Mouse (Mus musculus): ENCODE data around the gene Olfr71. TPM values are rescaled to one million over a fixed set of nuclear protein-coding genes. Genes with fewer than 3 reads are reported as not detected.

Gene Olfr71
- polyA plus RNA-seq, 1 experiment from 2014 or later = not detected

GRCm38 (mm10) chr4:43655656-43656338 lies 54.3 kb downstream of the Olfr71 start:
- H3K4me2 ChIP-seq (ENCODE audit: low read depth, low read length) = peak overlapping the region; percentile 82
- H3K27ac ChIP-seq (ENCODE audit: low read length) = peak overlapping the region; percentile 80
- H3K4me1 ChIP-seq (ENCODE audit: control insufficient read depth, low read depth, low read length) = peaks cover 14% of the 10 kb centered on the region
- H3K9ac ChIP-seq (ENCODE audit: low read depth, low read length) = peak overlapping the region; percentile 91
- peak overlapping the region; percentile 90 for H3K4me3 ChIP-seq (ENCODE audit: low read depth, low read length)
- no peaks in the 10 kb centered on the region; the same call in 1 of the 2 replicates for H3K27me3 ChIP-seq (ENCODE audit: control insufficient read depth, insufficient read depth, low read depth, low read length)
- H3K9me3 ChIP-seq (replicated peaks; ENCODE audit: control insufficient read depth, low read length) = no peaks in the 10 kb centered on the region
- 8% methylated on average over 34 of the region's 34 CpGs for WGBS (ENCODE audit: insufficient replicate concordance)
- no peaks in the 10 kb centered on the region for H3K36me3 ChIP-seq (ENCODE audit: control insufficient read depth, insufficient read depth)
- ATAC-seq (ENCODE audit: low read depth) = peak; percentile 11

Other genes starting within 250 kb of the Olfr71 start
- gene Sit1, start 226.5 kb downstream of the Olfr71 start, polyA plus RNA-seq (2015; fragmentation: Nextera tagmentation; extraction: Ambion mirVana) = 0.21 and 0.27 TPM in 2 replicates
- gene Ccdc107, start 217.4 kb downstream of the Olfr71 start, polyA plus RNA-seq (2015; fragmentation: Nextera tagmentation; extraction: Ambion mirVana) = 35.2 and 37.0 TPM in 2 replicates
- 32.7 and 34.6 TPM in 2 replicates for gene Arhgef39, start 210.6 kb downstream of the Olfr71 start, polyA plus RNA-seq (2015; fragmentation: Nextera tagmentation; extraction: Ambion mirVana)
- 1.3 and 1.7 TPM in 2 replicates for gene Car9, start 203.3 kb downstream of the Olfr71 start, polyA plus RNA-seq (2015; fragmentation: Nextera tagmentation; extraction: Ambion mirVana)
- gene Tpm2, start 186.5 kb downstream of the Olfr71 start, polyA plus RNA-seq (2015; fragmentation: Nextera tagmentation; extraction: Ambion mirVana) = 30.0 and 48.9 TPM in 2 replicates
- gene Creb3, start 147.9 kb downstream of the Olfr71 start, polyA plus RNA-seq (2015; fragmentation: Nextera tagmentation; extraction: Ambion mirVana) = 23.6 and 26.1 TPM in 2 replicates
- gene Tln1, start 147.6 kb downstream of the Olfr71 start, polyA plus RNA-seq (2015; fragmentation: Nextera tagmentation; extraction: Ambion mirVana) = 38.2 and 40.2 TPM in 2 replicates
- gene Rgp1, start 131.5 kb downstream of the Olfr71 start, polyA plus RNA-seq (2015; fragmentation: Nextera tagmentation; extraction: Ambion mirVana) = 15.6 and 16.7 TPM in 2 replicates
- gene Gba2, start 131.4 kb downstream of the Olfr71 start, polyA plus RNA-seq (2015; fragmentation: Nextera tagmentation; extraction: Ambion mirVana) = 17.7 and 18.7 TPM in 2 replicates
- 0.25 TPM in 1 of 2 replicates, not detected in the other for gene Msmp, start 125.8 kb downstream of the Olfr71 start, polyA plus RNA-seq (2015; fragmentation: Nextera tagmentation; extraction: Ambion mirVana)
- 0.49 and 0.91 TPM in 2 replicates for gene Npr2, start 78.3 kb downstream of the Olfr71 start, polyA plus RNA-seq (2015; fragmentation: Nextera tagmentation; extraction: Ambion mirVana)
- 0.08 and 0.20 TPM in 2 replicates for gene Spag8, start 56.7 kb downstream of the Olfr71 start, polyA plus RNA-seq (2015; fragmentation: Nextera tagmentation; extraction: Ambion mirVana)
- 63.9 and 68.5 TPM in 2 replicates for gene Hint2, start 53.8 kb downstream of the Olfr71 start, polyA plus RNA-seq (2015; fragmentation: Nextera tagmentation; extraction: Ambion mirVana)
- gene Tmem8b, start 41.3 kb downstream of the Olfr71 start, polyA plus RNA-seq (2015; fragmentation: Nextera tagmentation; extraction: Ambion mirVana) = 0.22 and 0.23 TPM in 2 replicates
- gene Fam221b, start 41.1 kb downstream of the Olfr71 start, polyA plus RNA-seq (2015; fragmentation: Nextera tagmentation; extraction: Ambion mirVana) = 0.63 and 1.0 TPM in 2 replicates
- gene Olfr70, start 9.4 kb downstream of the Olfr71 start, polyA plus RNA-seq (2015; fragmentation: Nextera tagmentation; extraction: Ambion mirVana) = not detected in 2 replicates
- 0.22 TPM in 1 of 2 replicates, not detected in the other for gene Hrct1, start 16.9 kb upstream of the Olfr71 start, polyA plus RNA-seq (2015; fragmentation: Nextera tagmentation; extraction: Ambion mirVana)
- gene Spaar, start 19.8 kb upstream of the Olfr71 start, polyA plus RNA-seq (2015; fragmentation: Nextera tagmentation; extraction: Ambion mirVana) = 0.02 and 0.04 TPM in 2 replicates
- not detected in 2 replicates for gene Olfr159, start 60.8 kb upstream of the Olfr71 start, polyA plus RNA-seq (2015; fragmentation: Nextera tagmentation; extraction: Ambion mirVana)
- gene Olfr156, start 113.6 kb upstream of the Olfr71 start, polyA plus RNA-seq (2015; fragmentation: Nextera tagmentation; extraction: Ambion mirVana) = not detected in 2 replicates
- gene Olfr157, start 129.9 kb upstream of the Olfr71 start, polyA plus RNA-seq (2015; fragmentation: Nextera tagmentation; extraction: Ambion mirVana) = not detected in 2 replicates
- gene Olfr155, start 141.3 kb upstream of the Olfr71 start, polyA plus RNA-seq (2015; fragmentation: Nextera tagmentation; extraction: Ambion mirVana) = not detected in 2 replicates
- gene Reck, start 165.3 kb upstream of the Olfr71 start, polyA plus RNA-seq (2015; fragmentation: Nextera tagmentation; extraction: Ambion mirVana) = 1.7 and 2.1 TPM in 2 replicates
- gene Glipr2, start 247.1 kb upstream of the Olfr71 start, polyA plus RNA-seq (2015; fragmentation: Nextera tagmentation; extraction: Ambion mirVana) = 60.5 and 66.1 TPM in 2 replicates

All from liver, embryonic 16.5 days (tissue).